12 mouse cellular contexts compared by ENCODE assay signal in genomic region chr8:80959588-80960268, GRCm38 (mm10).
"Had no signal": no experiment of that assay in that cellular context is flagged by ENCODE, and none has a peak within 500 bp of the region (broad histone marks: within the 10 kb centered on the region; RNA-seq: fewer than 3 reads in every experiment).

No protein-coding gene starts in this region.

- H3K9me3 ChIP-seq: midbrain, embryonic 15.5 days; stomach, embryonic 15.5 days had no signal

- H3K36me3 ChIP-seq: limb, embryonic 12.5 days; liver, embryonic 12.5 days; midbrain, embryonic 15.5 days; stomach, embryonic 15.5 days had no signal

- H3K4me2 ChIP-seq: limb, embryonic 12.5 days; liver, embryonic 12.5 days; midbrain, embryonic 15.5 days; stomach, embryonic 15.5 days had no signal

- DNase-seq: kidney, postnatal 14 days; layer of hippocampus, adult 9-11 months; layer of hippocampus, postnatal 36 days; liver, postnatal 0 days; right cerebral cortex, postnatal 14 days; thymus, adult 2 months; thymus, postnatal 25 days had no signal

- H3K4me3 ChIP-seq: limb, embryonic 12.5 days; liver, embryonic 12.5 days; midbrain, embryonic 15.5 days; stomach, embryonic 15.5 days had no signal

- H3K27me3 ChIP-seq: limb, embryonic 12.5 days; liver, embryonic 12.5 days; midbrain, embryonic 15.5 days; stomach, embryonic 15.5 days had no signal

- H3K27ac ChIP-seq: limb, embryonic 12.5 days; liver, embryonic 12.5 days; midbrain, embryonic 15.5 days; stomach, embryonic 15.5 days had no signal

- H3K4me1 ChIP-seq: midbrain, embryonic 15.5 days had no signal

- ATAC-seq: intestine, postnatal 0 days; liver, embryonic 12.5 days; liver, postnatal 0 days; midbrain, embryonic 15.5 days had no signal

- H3K9ac ChIP-seq: limb, embryonic 12.5 days; liver, embryonic 12.5 days; liver, postnatal 0 days; midbrain, embryonic 15.5 days; stomach, embryonic 15.5 days had no signal
